Mouse (Mus musculus): ENCODE results near the gene Veph1. TPM values are rescaled to one million over a fixed set of nuclear protein-coding genes. Genes with fewer than 3 reads are reported as not detected.

The Veph1 gene
- polyA plus RNA-seq (2015; fragmentation: Nextera tagmentation; extraction: Ambion mirVana) = 17.3 and 21.5 TPM in 2 replicates

GRCm38 (mm10) chr3:66296545-66296944, at the start of gene Veph1:
Veph1 (minus strand) TSS chr3:66296837.
- peak; percentile 54 for DNase-seq (ENCODE audit: low spot score)
- peak; percentile 65 for ATAC-seq (replicated peaks; ENCODE audit: low FRiP score, low read depth)

GRCm38 (mm10) chr3:66340742-66341141, 44.1 kb upstream of the Veph1 start:
- peak; percentile 53 for TF ChIP-seq CTCF (IDR thresholded peaks at IDR 0.05; ENCODE audit: low read depth)
- H3K36me3 ChIP-seq (ENCODE audit: insufficient read depth, low read length) = no peaks in the 10 kb centered on the region
- H3K4me3 ChIP-seq (replicated peaks; ENCODE audit: low read depth, low read length) = no peak overlapping the region
- no peak overlapping the region for H3K4me2 ChIP-seq (ENCODE audit: low read length)
- ATAC-seq (replicated peaks; ENCODE audit: low FRiP score, low read depth) = no peak
- no peaks in the 10 kb centered on the region for H3K4me1 ChIP-seq (replicated peaks; ENCODE audit: insufficient read depth, low read length)
- no peaks in the 10 kb centered on the region for H3K27me3 ChIP-seq (ENCODE audit: insufficient read depth, low read length)
- WGBS = 60% methylated on average over 2 of the region's 2 CpGs
- no peak overlapping the region for H3K27ac ChIP-seq
- no peak for DNase-seq (ENCODE audit: low spot score)
- H3K9me3 ChIP-seq (replicated peaks; ENCODE audit: low read length) = no peaks in the 10 kb centered on the region
- H3K9ac ChIP-seq (ENCODE audit: low read depth, low read length) = no peak overlapping the region

More at GRCm38 (mm10) chr3:66296545-66296944, at the start of gene Veph1:
- no peaks in the 10 kb centered on the region for H3K27me3 ChIP-seq (ENCODE audit: insufficient read depth, low read length)
- H3K4me3 ChIP-seq (replicated peaks; ENCODE audit: low read depth, low read length) = peak within 1 kb of the TSS; percentile 30
- no peaks in the 10 kb centered on the region for H3K4me1 ChIP-seq (replicated peaks; ENCODE audit: insufficient read depth, low read length)
- no peaks in the 10 kb centered on the region for H3K36me3 ChIP-seq (ENCODE audit: insufficient read depth, low read length)
- H3K9me3 ChIP-seq (replicated peaks; ENCODE audit: low read length) = no peaks in the 10 kb centered on the region
- H3K4me2 ChIP-seq (ENCODE audit: low read length) = peak within 1 kb of the TSS; percentile 37
- TF ChIP-seq CTCF (IDR thresholded peaks at IDR 0.05; ENCODE audit: low read depth) = peak; percentile 39; the same call in 1 of the 2 replicates
- 24% methylated on average over 11 of the region's 11 CpGs for WGBS
- H3K9ac ChIP-seq (ENCODE audit: low read depth, low read length) = peak within 1 kb of the TSS; percentile 46
- H3K27ac ChIP-seq = peak within 1 kb of the TSS; percentile 87

- Histone ChIP-seq H3K9me3 (replicated peaks; ENCODE audit: low read length) (no peaks in the 10 kb centered on the region), H3K36me3 (ENCODE audit: insufficient read depth, low read length) (no peaks in the 10 kb centered on the region), H3K4me2 (ENCODE audit: low read length) (no peak overlapping the region), H3K27me3 (ENCODE audit: insufficient read depth, low read length) (no peaks in the 10 kb centered on the region), H3K4me3 (replicated peaks; ENCODE audit: low read depth, low read length) (no peak overlapping the region), H3K27ac (no peak overlapping the region), H3K9ac (ENCODE audit: low read depth, low read length) (no peak overlapping the region), H3K4me1 (replicated peaks; ENCODE audit: insufficient read depth, low read length) (no peaks in the 10 kb centered on the region)
- WGBS = 78% methylated on average over 9 of the region's 9 CpGs
- ATAC-seq (replicated peaks; ENCODE audit: low FRiP score, low read depth) (no peak), DNase-seq (ENCODE audit: low spot score) (no peak)
- TF ChIP-seq CTCF (IDR thresholded peaks at IDR 0.05; ENCODE audit: low read depth) = no peak
Measured at GRCm38 (mm10) chr3:66332401-66332729, 35.7 kb upstream of the Veph1 start.

GRCm38 (mm10) chr3:66331592-66332400, 35.2 kb upstream of the Veph1 start:
- H3K9ac ChIP-seq (ENCODE audit: low read depth, low read length) = no peak overlapping the region
- H3K4me2 ChIP-seq (ENCODE audit: low read length) = no peak overlapping the region
- no peak; the same call in 1 of the 2 replicates for ATAC-seq (replicated peaks; ENCODE audit: low FRiP score, low read depth)
- no peaks in the 10 kb centered on the region for H3K4me1 ChIP-seq (replicated peaks; ENCODE audit: insufficient read depth, low read length)
- peak; percentile 90 for TF ChIP-seq CTCF (IDR thresholded peaks at IDR 0.05; ENCODE audit: low read depth)
- H3K27me3 ChIP-seq (ENCODE audit: insufficient read depth, low read length) = no peaks in the 10 kb centered on the region
- no peak overlapping the region for H3K4me3 ChIP-seq (replicated peaks; ENCODE audit: low read depth, low read length)
- DNase-seq (ENCODE audit: low spot score) = peak; percentile 89
- no peaks in the 10 kb centered on the region for H3K9me3 ChIP-seq (replicated peaks; ENCODE audit: low read length)
- H3K27ac ChIP-seq = no peak overlapping the region
- WGBS = 53% methylated on average over 12 of the region's 12 CpGs
- no peaks in the 10 kb centered on the region for H3K36me3 ChIP-seq (ENCODE audit: insufficient read depth, low read length)

- no peak overlapping the region for H3K4me3 ChIP-seq (replicated peaks; ENCODE audit: low read depth, low read length)
- H3K4me2 ChIP-seq (ENCODE audit: low read length) = no peak overlapping the region
- no peaks in the 10 kb centered on the region for H3K9me3 ChIP-seq (replicated peaks; ENCODE audit: low read length)
- no peaks in the 10 kb centered on the region for H3K36me3 ChIP-seq (ENCODE audit: insufficient read depth, low read length)
- no peaks in the 10 kb centered on the region for H3K27me3 ChIP-seq (ENCODE audit: insufficient read depth, low read length)
- no peaks in the 10 kb centered on the region for H3K4me1 ChIP-seq (replicated peaks; ENCODE audit: insufficient read depth, low read length)
- H3K9ac ChIP-seq (ENCODE audit: low read depth, low read length) = no peak overlapping the region
- ATAC-seq (replicated peaks; ENCODE audit: low FRiP score, low read depth) = no peak
- no peak for DNase-seq (ENCODE audit: low spot score)
- TF ChIP-seq CTCF (IDR thresholded peaks at IDR 0.05; ENCODE audit: low read depth) = no peak
- 87% methylated on average over 15 of the region's 15 CpGs for WGBS
- H3K27ac ChIP-seq = no peak overlapping the region
Measured at GRCm38 (mm10) chr3:66330896-66331579, 34.4 kb upstream of the Veph1 start.

GRCm38 (mm10) chr3:66325962-66326834, 29.6 kb upstream of the Veph1 start:
- H3K36me3 ChIP-seq (ENCODE audit: insufficient read depth, low read length) = no peaks in the 10 kb centered on the region
- WGBS = 82% methylated on average over 16 of the region's 16 CpGs
- H3K27me3 ChIP-seq (ENCODE audit: insufficient read depth, low read length) = no peaks in the 10 kb centered on the region
- H3K4me3 ChIP-seq (replicated peaks; ENCODE audit: low read depth, low read length) = no peak overlapping the region
- ATAC-seq (replicated peaks; ENCODE audit: low FRiP score, low read depth) = no peak
- H3K27ac ChIP-seq = no peak overlapping the region
- no peak for TF ChIP-seq CTCF (IDR thresholded peaks at IDR 0.05; ENCODE audit: low read depth)
- H3K4me2 ChIP-seq (ENCODE audit: low read length) = no peak overlapping the region
- no peak overlapping the region for H3K9ac ChIP-seq (ENCODE audit: low read depth, low read length)
- DNase-seq (ENCODE audit: low spot score) = no peak
- no peaks in the 10 kb centered on the region for H3K4me1 ChIP-seq (replicated peaks; ENCODE audit: insufficient read depth, low read length)
- no peaks in the 10 kb centered on the region for H3K9me3 ChIP-seq (replicated peaks; ENCODE audit: low read length)
